Mouse (Mus musculus): ENCODE data around the gene Ntrk3. TPM values are rescaled to one million over a fixed set of nuclear protein-coding genes. Genes with fewer than 3 reads are reported as not detected.

The Ntrk3 gene
- polyA plus RNA-seq, 1 experiment from 2014 or later: 2.9 TPM

- no peak overlapping the region for H3K27ac ChIP-seq
- no peaks in the 10 kb centered on the region for H3K27me3 ChIP-seq (replicated peaks)
- H3K4me3 ChIP-seq (replicated peaks): no peak overlapping the region
- no peaks in the 10 kb centered on the region for H3K4me1 ChIP-seq (replicated peaks)
- WGBS: 86% methylated on average over 1 of the region's 1 CpGs
- no peaks in the 10 kb centered on the region for H3K9me3 ChIP-seq
- ATAC-seq: no peak
- no peaks in the 10 kb centered on the region for H3K36me3 ChIP-seq
- no peak overlapping the region for H3K9ac ChIP-seq
- no peak overlapping the region for H3K4me2 ChIP-seq (replicated peaks)
These were observed 432.8 kb downstream of the Ntrk3 start for GRCm38 (mm10) chr7:78305029-78305428.

DNA sequence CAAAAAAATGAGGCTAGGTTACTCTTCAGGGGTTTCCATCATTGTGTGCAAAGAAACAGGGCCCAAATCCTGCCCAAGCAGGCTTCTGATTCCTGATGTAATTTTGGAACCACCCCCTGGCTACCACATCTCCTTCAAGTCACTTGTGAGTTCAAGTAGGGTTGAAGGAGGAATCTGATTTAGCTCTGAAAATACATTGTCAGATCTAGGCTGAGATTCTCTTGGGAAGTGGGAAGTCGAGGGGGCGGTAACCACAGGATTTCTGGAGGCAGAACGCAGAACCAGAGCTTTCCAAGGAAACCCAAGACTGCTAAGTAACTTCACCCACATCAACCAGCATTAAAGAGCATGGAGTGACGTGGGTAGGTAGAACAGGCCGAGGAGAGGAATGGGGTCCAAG is 440.5 kb downstream of the Ntrk3 start:
- Histone ChIP-seq H3K27ac (no peak overlapping the region), H3K4me3 (replicated peaks) (no peak overlapping the region), H3K36me3 (no peaks in the 10 kb centered on the region), H3K4me1 (replicated peaks) (no peaks in the 10 kb centered on the region), H3K27me3 (replicated peaks) (no peaks in the 10 kb centered on the region), H3K9ac (no peak overlapping the region), H3K4me2 (replicated peaks) (no peak overlapping the region), H3K9me3 (no peaks in the 10 kb centered on the region)
- 85% methylated on average over 5 of the region's 5 CpGs for WGBS
- ATAC-seq: no peak

DNA sequence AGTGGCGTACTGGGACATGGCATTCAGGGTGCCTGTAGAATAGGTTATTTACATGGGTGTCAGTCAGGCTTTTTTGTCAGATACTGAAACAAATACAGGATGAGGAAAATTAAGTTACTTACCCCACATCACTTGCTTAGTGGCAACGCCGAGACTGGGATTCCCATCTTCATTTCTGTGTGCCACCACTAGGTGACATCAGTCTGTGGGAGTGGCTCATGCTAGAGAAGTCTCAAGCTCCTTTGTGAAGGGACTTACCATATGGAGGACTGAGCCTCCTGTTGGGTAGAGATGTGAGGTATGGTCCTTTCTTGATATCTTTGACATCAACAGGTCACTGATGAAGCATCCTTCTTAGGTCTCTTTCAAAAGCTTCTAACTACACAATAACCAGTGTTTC is 443.5 kb downstream of the Ntrk3 start:
- Histone ChIP-seq H3K9ac (no peak overlapping the region), H3K36me3 (no peaks in the 10 kb centered on the region), H3K4me3 (replicated peaks) (no peak overlapping the region), H3K27ac (no peak overlapping the region), H3K4me2 (replicated peaks) (no peak overlapping the region), H3K9me3 (no peaks in the 10 kb centered on the region), H3K4me1 (replicated peaks) (no peaks in the 10 kb centered on the region), H3K27me3 (replicated peaks) (no peaks in the 10 kb centered on the region)
- no peak for ATAC-seq
- WGBS: 73% methylated on average over 3 of the region's 3 CpGs

DNA sequence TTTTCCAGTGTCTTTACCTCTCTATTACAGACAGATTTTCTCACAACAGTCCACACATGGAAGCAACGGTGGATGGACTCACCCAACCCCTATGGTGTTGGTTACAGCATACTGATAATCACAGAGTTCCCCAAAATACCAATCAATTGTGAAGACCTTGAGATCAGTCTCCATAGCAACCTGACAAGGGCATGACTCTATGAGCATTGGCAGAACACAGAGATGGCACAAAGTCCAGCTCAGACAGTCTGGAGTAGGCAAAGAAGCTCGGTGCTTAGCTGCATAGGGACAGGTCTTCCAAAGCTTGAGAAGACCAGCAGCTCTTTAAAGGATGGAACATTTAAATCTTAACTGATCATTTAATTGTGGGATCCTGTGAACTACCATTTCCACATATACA is 447.6 kb downstream of the Ntrk3 start:
- Histone ChIP-seq H3K4me1 (replicated peaks) (no peaks in the 10 kb centered on the region), H3K27ac (no peak overlapping the region), H3K27me3 (replicated peaks) (no peaks in the 10 kb centered on the region), H3K36me3 (no peaks in the 10 kb centered on the region), H3K9ac (no peak overlapping the region), H3K4me2 (replicated peaks) (no peak overlapping the region), H3K4me3 (replicated peaks) (no peak overlapping the region), H3K9me3 (no peaks in the 10 kb centered on the region)
- no peak for ATAC-seq
- WGBS: 74% methylated on average over 2 of the region's 2 CpGs

DNA sequence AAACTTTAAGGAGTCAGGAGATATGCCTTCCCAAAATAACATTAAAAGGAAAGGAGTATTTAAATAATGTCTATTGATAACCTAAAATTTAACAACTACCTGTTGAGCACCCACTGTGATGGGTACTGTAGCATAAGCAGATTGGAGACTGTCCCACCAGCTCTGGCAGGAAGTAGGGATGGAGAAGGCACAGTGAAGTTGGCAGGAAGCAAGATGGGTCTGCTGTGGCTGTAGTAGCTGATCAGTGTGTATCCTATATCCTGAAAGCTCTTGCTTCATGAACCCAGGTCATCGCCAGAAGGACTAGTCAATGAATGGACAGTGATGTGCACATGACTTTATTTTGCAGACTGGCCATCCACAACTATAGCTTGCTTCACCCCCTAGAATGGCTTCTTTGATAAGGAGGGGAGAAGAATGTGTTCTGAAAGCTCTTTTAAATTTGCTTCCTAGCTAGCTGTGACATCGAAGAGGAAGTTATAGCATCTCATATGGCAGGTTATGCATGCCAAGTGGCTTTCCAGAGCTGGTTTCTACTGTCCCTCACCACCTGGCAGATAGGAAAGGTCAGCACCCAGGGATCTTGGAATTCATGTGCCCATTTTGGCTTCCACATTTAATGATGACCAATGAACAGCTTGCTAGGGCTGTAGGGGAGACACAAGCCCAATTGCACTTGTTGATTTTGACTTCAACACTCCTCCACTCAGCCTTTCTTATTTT is 451.1 kb downstream of the Ntrk3 start:
- no peak overlapping the region for H3K4me3 ChIP-seq (replicated peaks)
- no peak overlapping the region for H3K4me2 ChIP-seq (replicated peaks)
- no peaks in the 10 kb centered on the region for H3K36me3 ChIP-seq
- ATAC-seq: no peak
- no peaks in the 10 kb centered on the region for H3K4me1 ChIP-seq (replicated peaks)
- WGBS: 91% methylated on average over 2 of the region's 2 CpGs
- H3K9ac ChIP-seq: no peak overlapping the region
- no peak overlapping the region for H3K27ac ChIP-seq
- no peaks in the 10 kb centered on the region for H3K9me3 ChIP-seq
- H3K27me3 ChIP-seq (replicated peaks): no peaks in the 10 kb centered on the region

GRCm38 (mm10) chr7:78269506-78270250 is 468.1 kb downstream of the Ntrk3 start:
- no peaks in the 10 kb centered on the region for H3K9me3 ChIP-seq
- H3K27me3 ChIP-seq (replicated peaks): no peaks in the 10 kb centered on the region
- WGBS: 75% methylated on average over 3 of the region's 3 CpGs
- H3K36me3 ChIP-seq: no peaks in the 10 kb centered on the region
- no peak for ATAC-seq
- no peaks in the 10 kb centered on the region for H3K4me1 ChIP-seq (replicated peaks)
- H3K9ac ChIP-seq: no peak overlapping the region
- no peak overlapping the region for H3K4me2 ChIP-seq (replicated peaks)
- H3K4me3 ChIP-seq (replicated peaks): no peak overlapping the region
- H3K27ac ChIP-seq: no peak overlapping the region

DNA sequence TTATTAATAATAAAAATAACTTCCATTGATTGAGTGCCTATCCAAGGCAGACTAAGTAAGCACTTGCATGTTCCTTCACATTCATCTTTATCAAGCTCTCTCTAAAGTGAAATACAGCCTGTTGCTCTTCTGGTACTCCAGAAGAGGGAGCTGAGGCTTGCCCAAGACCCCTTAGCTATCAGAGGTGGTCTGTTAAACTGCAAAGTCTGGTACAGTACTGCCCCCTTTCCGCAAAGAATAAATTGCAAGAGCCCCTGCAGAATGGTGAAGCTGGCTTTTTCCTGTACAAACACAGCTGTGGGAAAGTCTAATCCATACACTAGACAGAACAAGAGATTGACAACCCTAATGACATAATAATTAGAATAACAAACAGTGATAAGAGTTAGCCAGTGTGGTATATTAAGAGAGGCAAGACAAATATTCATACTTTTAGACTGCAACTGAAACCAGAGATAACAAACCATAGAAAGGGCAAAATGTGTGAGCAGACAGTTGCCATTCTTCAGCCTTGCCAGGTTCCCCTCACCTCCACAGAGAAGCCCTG is 470.3 kb downstream of the Ntrk3 start:
- WGBS: 9% methylated on average over 1 of the region's 1 CpGs
- no peak overlapping the region for H3K27ac ChIP-seq
- H3K9me3 ChIP-seq: no peaks in the 10 kb centered on the region
- no peaks in the 10 kb centered on the region for H3K4me1 ChIP-seq (replicated peaks)
- H3K36me3 ChIP-seq: no peaks in the 10 kb centered on the region
- no peaks in the 10 kb centered on the region for H3K27me3 ChIP-seq (replicated peaks)
- no peak for ATAC-seq
- H3K9ac ChIP-seq: no peak overlapping the region
- H3K4me2 ChIP-seq (replicated peaks): no peak overlapping the region
- H3K4me3 ChIP-seq (replicated peaks): no peak overlapping the region

DNA sequence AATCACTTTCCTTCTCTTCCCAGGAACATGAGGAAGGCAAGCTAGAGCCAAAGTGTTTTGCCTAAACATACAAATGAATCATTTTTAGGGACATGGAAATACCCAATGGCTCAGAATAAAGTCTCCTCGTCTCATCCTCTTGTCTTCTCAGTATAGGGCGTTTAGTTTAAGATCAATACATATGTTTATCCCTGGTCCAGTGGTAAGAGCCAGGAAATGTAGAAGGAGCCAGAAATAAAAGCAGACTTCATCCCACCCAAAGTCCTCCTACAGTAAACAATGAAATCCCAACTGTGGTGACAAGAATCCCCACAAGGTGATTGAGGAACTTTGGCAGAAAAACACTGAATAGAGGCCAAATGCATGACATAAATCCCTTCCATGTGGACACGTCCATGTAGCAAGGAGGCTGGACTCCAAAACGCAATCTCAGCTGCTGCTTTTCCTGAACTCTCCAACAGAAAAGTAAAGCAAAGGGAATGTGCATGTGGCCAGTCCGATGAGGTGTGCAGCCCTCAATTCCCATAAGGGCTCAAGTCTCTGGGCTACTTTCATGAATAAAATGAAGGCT is 473.3 kb downstream of the Ntrk3 start:
- ATAC-seq: peak; percentile 61; the same call in 1 of the 2 replicates
- no peak overlapping the region for H3K4me2 ChIP-seq (replicated peaks)
- 46% methylated on average over 5 of the region's 5 CpGs for WGBS
- no peaks in the 10 kb centered on the region for H3K4me1 ChIP-seq (replicated peaks)
- H3K9me3 ChIP-seq: no peaks in the 10 kb centered on the region
- no peak overlapping the region for H3K27ac ChIP-seq
- no peak overlapping the region for H3K9ac ChIP-seq
- H3K36me3 ChIP-seq: no peaks in the 10 kb centered on the region
- no peak overlapping the region for H3K4me3 ChIP-seq (replicated peaks)
- no peaks in the 10 kb centered on the region for H3K27me3 ChIP-seq (replicated peaks)

DNA sequence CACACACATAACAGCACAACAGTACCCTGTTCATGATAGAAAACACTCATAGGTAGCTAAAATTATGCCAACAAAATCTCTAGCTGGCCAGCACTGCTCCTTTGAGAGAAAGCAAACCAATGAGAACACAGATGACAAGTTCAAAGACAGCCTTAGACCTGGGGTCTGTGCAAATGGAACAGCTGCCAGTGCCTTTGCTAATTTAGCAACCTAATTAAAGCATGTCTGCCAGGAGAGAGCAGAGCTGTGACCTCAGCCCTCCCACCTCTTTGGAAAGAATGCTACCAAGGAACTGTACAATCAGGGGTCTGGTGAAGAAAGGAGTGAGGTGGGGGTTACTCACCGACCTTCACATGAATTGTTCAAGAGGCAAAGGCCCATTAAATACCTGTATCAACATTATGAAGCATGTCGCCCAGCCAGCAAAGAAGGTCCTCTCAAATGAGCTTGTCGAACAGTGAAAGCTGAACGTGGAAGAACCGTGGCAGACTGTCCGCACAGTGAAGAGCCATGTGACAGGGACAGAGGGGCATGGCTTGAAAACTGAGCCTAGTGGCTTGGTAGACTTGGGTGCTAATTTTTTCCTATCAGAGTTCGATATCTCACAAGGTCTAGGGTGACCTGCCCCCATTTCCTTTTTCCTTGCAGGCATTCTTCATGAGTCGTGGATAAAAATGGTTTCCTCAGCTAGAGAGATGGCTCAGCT is 476.2 kb downstream of the Ntrk3 start:
- Histone ChIP-seq H3K4me2 (replicated peaks) (no peak overlapping the region), H3K4me3 (replicated peaks) (no peak overlapping the region), H3K4me1 (replicated peaks) (no peaks in the 10 kb centered on the region), H3K9me3 (no peaks in the 10 kb centered on the region), H3K27ac (no peak overlapping the region), H3K9ac (no peak overlapping the region), H3K36me3 (no peaks in the 10 kb centered on the region), H3K27me3 (replicated peaks) (no peaks in the 10 kb centered on the region)
- no peak for ATAC-seq
- 87% methylated on average over 8 of the region's 8 CpGs for WGBS

- Histone ChIP-seq H3K27ac (0 out of 2 replicates have a peak overlapping the region, but pooled peaks have one; percentile 13), H3K9ac (no peak overlapping the region), H3K36me3 (no peaks in the 10 kb centered on the region), H3K4me1 (replicated peaks) (no peaks in the 10 kb centered on the region), H3K9me3 (no peaks in the 10 kb centered on the region), H3K27me3 (replicated peaks) (no peaks in the 10 kb centered on the region), H3K4me3 (replicated peaks) (no peak overlapping the region), H3K4me2 (replicated peaks) (no peak overlapping the region)
- WGBS: 12% methylated on average over 4 of the region's 4 CpGs
- ATAC-seq: peak; percentile 51
These were observed 479.7 kb downstream of the Ntrk3 start for GRCm38 (mm10) chr7:78258151-78258550.

- no peak overlapping the region for H3K4me2 ChIP-seq (replicated peaks)
- no peak overlapping the region for H3K4me3 ChIP-seq (replicated peaks)
- H3K27me3 ChIP-seq (replicated peaks): no peaks in the 10 kb centered on the region
- no peak for ATAC-seq
- H3K4me1 ChIP-seq (replicated peaks): no peaks in the 10 kb centered on the region
- H3K27ac ChIP-seq: no peak overlapping the region
- no peak overlapping the region for H3K9ac ChIP-seq
- no peaks in the 10 kb centered on the region for H3K36me3 ChIP-seq
- WGBS: 66% methylated on average over 3 of the region's 3 CpGs
- no peaks in the 10 kb centered on the region for H3K9me3 ChIP-seq
These were observed 483.9 kb downstream of the Ntrk3 start for GRCm38 (mm10) chr7:78253777-78254385.
